Mouse (Mus musculus) stomach, embryonic 15.5 days (tissue): ENCODE measurements around the gene Fam131b. TPM values are rescaled to one million over a fixed set of nuclear protein-coding genes. Genes with fewer than 3 reads are reported as not detected.

ENCODE experiments used
- ATAC-seq: fragments of 200-750 bp; cut with Nextera tagmentation; 2 replicates; pipeline ENCODE4 v1.8.0; 2017; ENCODE audit warnings: low read depth, moderate number of reproducible peaks, moderate TSS enrichment; ENCODE audit not compliant: insufficient read depth, low FRiP score
- H3K27ac ChIP-seq: fragments of 300-500 bp; sonication (generic); 2 replicates; pipeline ENCODE4 v1.5.1; 2015; ENCODE audit warnings: mild to moderate bottlenecking, inconsistent platforms
- H3K27me3 ChIP-seq: fragments of 300-500 bp; sonication (generic); replicated peaks from 2 replicates; pipeline ENCODE4 v1.6.1; 2015; ENCODE audit warnings: inconsistent platforms
- H3K36me3 ChIP-seq: fragments of 300-500 bp; sonication (generic); 2 replicates; pipeline ENCODE4 v1.6.1; 2015; ENCODE audit warnings: inconsistent platforms
- H3K4me1 ChIP-seq: fragments of 300-500 bp; sonication (generic); 2 replicates; pipeline ENCODE4 v1.6.1; 2015; ENCODE audit warnings: inconsistent platforms
- H3K4me2 ChIP-seq: fragments of 300-500 bp; sonication (generic); 2 replicates; pipeline ENCODE4 v1.6.1; 2015; ENCODE audit warnings: mild to moderate bottlenecking, inconsistent platforms
- H3K4me3 ChIP-seq: fragments of 300-500 bp; sonication (generic); replicated peaks from 2 replicates; pipeline ENCODE4 v1.5.1; 2015; ENCODE audit warnings: inconsistent platforms
- H3K9ac ChIP-seq: fragments of 300-500 bp; sonication (generic); 2 replicates; pipeline ENCODE4 v1.6.1; 2015; ENCODE audit warnings: inconsistent platforms
- H3K9me3 ChIP-seq: fragments of 300-500 bp; sonication (generic); 2 replicates; pipeline ENCODE4 v1.6.1; 2016; ENCODE audit warnings: inconsistent platforms
- WGBS: fragments of 180-500 bp; shearing (Covaris S2); methylation state at CpG from one replicate; pipeline ENCODE4 v1.1.7; 2015; 5-methylcytosine and 5-hydroxymethylcytosine counted together
- polyA plus RNA-seq: library from polyadenylated mRNA; unstranded; fragments of >200 nt; fragmentation: Nextera tagmentation; extraction: Ambion mirVana; gene quantifications from 2 replicates; pipeline ENCODE4 v1.2.1, GENCODE M21; 2015

Fam131b gene
- polyA plus RNA-seq, 1 experiment from 2014 or later = 0.23 TPM

DNA sequence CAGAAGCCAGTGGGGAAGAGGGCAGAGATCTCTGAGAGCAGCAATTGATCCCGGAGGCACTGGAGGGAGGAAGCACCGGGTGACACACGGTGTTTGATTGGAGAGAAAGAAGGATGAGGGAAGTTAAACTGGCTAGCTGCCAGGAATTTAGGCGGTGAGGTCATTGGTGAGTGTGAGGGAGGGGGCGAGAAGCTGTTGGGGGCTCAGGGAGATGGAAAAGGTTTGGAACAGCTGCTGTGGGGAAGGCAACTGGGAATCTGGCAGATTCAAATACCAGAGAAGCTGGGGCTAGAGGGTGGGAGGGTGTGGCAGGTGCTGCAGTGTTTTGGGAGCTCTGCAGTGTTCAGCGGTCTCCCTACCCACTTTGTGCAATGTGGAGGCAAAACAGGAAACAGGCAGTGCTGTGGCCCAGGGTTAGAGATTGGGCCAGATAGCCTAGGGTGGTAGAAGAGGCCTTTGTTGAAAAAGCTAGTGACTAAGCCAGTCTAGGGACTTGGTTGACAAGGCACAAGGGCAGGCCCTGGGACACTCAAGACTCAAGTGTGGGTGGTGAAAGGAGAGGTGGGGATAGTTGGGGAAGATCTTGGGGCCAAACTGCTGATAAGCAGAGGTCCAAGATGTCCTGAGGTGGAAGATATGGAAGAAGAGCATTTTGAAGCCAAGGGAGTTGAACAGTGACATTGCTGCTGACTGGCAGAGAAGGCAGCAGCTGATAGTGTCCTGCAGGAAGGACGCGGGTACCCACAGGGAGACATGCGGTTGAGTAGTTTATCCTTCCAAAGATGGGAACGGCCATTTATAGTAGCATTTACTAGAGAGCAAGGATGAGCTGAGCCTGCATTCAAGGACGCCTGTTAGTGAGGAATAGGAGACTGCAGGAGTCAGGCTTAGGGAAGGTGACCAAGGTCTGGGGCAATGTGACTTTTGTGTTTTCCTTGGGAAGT is 29.9 kb upstream of the Fam131b start:
- Histone ChIP-seq H3K27ac (no peak overlapping the region; the same call in 1 of the 2 replicates), H3K36me3 (peaks cover 39% of the 10 kb centered on the region), H3K27me3 (no peaks in the 10 kb centered on the region), H3K4me3 (peak overlapping the region; percentile 10; the same call in 1 of the 2 replicates), H3K4me2 (peak overlapping the region; percentile 75), H3K4me1 (peaks cover 57% of the 10 kb centered on the region), H3K9ac (no peak overlapping the region), H3K9me3 (no peaks in the 10 kb centered on the region)
- ATAC-seq = no peak
- 46% methylated on average over 11 of the region's 11 CpGs for WGBS

DNA sequence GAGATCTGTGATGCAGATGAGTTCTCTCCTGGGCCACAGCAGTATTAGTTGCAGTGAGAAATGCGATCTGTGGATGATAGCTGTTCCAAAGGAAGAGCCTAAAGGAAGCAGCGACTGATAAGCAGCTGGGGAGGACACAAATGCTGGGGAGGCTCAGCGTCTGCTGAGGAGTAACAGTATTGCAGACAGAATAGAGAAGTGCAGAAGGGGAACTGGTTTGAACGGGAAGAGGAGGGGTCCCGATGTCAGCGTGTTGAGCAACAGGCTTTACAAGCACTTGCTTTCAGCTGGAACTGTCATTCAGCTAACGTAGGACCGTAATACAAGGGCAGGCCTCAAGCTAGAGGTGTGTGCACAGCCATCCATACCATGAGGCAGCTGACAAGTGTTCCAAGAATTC is 28.7 kb upstream of the Fam131b start:
- no peaks in the 10 kb centered on the region for H3K27me3 ChIP-seq
- 68% methylated on average over 8 of the region's 8 CpGs for WGBS
- no peaks in the 10 kb centered on the region for H3K9me3 ChIP-seq
- no peak for ATAC-seq
- H3K9ac ChIP-seq = no peak overlapping the region
- peak overlapping the region; percentile 75 for H3K4me2 ChIP-seq
- 0 out of 2 replicates have a peak overlapping the region, but pooled peaks have one; percentile 8 for H3K27ac ChIP-seq
- H3K4me3 ChIP-seq = no peak overlapping the region
- H3K36me3 ChIP-seq = peaks cover 28% of the 10 kb centered on the region
- peaks cover 50% of the 10 kb centered on the region for H3K4me1 ChIP-seq

DNA sequence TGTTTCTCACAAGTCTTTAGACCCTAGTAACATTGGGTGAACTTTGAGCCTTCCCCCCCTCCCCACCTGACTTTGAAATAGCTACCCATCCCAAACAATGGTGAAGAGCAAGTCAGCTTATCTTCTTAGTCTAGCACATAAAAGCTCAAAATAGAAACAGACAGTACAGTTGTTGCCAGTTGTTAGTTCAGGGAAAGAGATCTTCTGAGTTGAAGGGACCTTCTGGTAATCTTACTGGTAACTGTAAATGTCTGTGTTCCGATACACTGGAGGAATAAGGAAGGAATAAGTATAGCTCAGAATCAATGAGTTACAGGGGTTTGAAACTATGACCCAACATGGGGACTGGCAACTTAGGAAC is 28.0 kb upstream of the Fam131b start:
- WGBS = 80% methylated on average over 1 of the region's 1 CpGs
- no peak for ATAC-seq
- Histone ChIP-seq H3K27me3 (no peaks in the 10 kb centered on the region), H3K4me1 (peaks cover 50% of the 10 kb centered on the region), H3K27ac (no peak overlapping the region), H3K4me3 (no peak overlapping the region; the same call in 1 of the 2 replicates), H3K9me3 (no peaks in the 10 kb centered on the region), H3K9ac (no peak overlapping the region), H3K36me3 (peaks cover 21% of the 10 kb centered on the region), H3K4me2 (peak overlapping the region; percentile 75)

DNA sequence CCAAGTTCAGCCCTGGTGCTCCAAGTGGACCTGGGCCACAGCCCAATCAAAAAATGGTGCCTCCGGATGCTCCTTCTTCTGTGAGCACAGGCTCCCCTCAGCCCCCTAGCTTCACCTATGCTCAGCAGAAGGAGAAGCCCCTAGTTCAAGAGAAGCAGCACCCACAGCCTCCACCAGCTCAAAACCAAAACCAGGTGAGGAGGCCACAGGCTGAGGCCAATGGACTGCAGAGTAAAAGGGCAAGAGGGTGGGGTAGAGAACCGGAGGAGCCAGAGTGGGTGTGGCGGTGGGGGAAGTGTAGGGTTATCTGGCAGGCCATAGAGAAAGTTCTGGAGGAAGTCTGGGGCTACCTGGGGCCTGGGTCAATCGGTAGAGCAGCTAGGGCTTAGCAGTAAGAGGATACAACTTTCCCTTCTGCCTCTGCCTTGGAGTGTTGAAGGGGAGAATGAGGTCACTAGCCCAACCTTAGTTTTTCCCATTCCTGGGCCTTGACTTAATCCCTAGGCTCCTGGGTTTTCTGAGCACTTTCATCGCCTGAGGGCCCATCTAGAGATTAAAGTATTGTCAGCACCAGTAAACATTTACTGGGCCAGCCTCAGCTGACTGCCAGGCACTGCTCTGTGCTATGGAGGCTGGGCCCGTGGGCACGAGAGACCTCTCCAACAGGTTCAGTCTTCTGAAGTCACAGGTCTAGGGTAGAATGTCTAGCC is 27.5 kb upstream of the Fam131b start:
- Histone ChIP-seq H3K9ac (no peak overlapping the region), H3K4me3 (peak overlapping the region; percentile 84), H3K27me3 (no peaks in the 10 kb centered on the region), H3K9me3 (no peaks in the 10 kb centered on the region), H3K4me1 (peaks cover 50% of the 10 kb centered on the region), H3K4me2 (peak overlapping the region; percentile 75), H3K27ac (no peak overlapping the region), H3K36me3 (peaks cover 19% of the 10 kb centered on the region)
- 61% methylated on average over 7 of the region's 7 CpGs for WGBS
- no peak for ATAC-seq

DNA sequence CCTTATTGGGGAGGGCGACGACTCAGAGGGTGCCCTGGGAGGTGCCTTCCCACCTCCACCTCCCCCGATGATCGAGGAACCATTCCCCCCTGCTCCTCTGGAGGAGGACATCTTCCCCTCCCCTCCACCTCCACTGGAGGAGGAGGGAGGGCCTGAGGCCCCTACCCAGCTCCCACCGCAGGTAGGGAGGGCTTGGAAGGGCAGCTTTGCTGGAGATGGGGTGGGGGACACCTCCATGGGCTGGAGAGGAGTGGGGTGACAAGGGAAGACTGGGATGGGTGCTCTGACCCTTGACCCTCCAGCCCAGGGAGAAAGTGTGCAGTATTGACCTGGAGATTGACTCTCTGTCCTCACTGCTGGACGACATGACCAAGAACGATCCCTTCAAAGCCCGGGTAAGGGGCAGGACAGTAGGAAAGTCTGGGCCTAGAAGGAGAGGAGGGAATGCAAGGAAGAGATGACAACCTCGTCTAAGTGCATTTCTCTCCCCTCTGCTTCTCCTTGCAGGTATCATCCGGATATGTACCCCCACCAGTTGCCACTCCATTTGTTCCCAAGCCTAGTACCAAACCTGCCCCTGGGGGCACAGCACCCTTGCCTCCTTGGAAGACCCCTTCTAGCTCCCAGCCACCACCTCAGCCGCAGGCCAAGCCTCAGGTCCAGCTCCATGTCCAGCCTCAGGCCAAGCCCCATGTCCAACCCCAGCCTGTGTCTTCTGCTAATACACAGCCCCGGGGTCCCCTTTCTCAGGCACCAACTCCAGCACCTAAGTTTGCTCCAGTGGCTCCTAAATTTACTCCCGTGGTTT is 26.7 kb upstream of the Fam131b start:
- Histone ChIP-seq H3K4me1 (peaks cover 45% of the 10 kb centered on the region), H3K4me3 (peak overlapping the region; percentile 84), H3K27ac (peak overlapping the region; percentile 97; the same call in 1 of the 2 replicates), H3K9ac (peak overlapping the region; percentile 83), H3K27me3 (no peaks in the 10 kb centered on the region), H3K4me2 (peak overlapping the region; percentile 75), H3K9me3 (no peaks in the 10 kb centered on the region), H3K36me3 (peaks cover 11% of the 10 kb centered on the region)
- ATAC-seq = no peak
- 37% methylated on average over 13 of the region's 13 CpGs for WGBS

DNA sequence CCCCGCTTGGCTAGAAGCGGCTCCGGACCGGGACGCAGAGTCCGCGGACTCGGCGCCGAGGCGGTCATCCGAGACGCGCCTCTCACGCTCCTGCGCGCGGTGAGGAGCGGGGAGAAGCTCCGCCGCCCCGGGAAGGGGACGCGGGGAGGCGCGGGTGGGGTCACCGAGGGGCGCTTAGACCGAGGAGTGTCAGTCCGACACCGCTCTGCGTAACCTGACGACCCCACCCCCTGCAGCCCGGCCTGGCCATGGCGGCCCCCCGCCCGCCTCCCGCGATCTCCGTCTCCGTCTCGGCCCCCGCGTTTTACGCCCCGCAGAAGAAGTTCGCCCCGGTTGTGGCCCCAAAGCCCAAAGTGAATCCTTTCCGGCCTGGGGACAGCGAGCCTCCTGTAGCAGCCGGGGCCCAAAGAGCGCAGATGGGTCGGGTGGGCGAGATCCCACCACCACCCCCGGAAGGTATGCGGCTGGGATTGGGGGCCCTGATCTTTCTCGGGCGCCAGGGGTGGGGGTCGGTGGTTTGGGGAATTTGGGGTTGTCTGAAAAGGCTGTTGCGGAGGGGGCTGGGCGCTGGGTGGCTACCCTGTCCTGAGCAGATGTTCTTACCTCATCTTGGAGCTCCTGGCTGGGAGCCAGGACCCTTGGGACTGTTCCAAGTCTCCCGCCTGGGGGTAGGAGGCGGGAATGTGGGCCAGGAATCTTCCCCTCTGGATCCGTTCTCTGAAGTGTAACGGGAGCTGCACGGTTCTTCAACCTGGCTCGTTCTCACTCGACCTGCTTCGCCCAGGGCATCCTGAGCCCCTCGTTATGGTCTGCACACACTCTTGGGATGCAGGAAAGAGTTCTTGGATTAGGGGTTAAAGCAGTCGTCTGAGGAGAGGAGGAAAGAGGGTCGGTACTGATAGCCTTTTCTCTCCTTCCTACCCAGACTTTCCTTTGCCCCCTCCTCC is 25.9 kb upstream of the Fam131b start:
- Histone ChIP-seq H3K4me1 (peaks cover 43% of the 10 kb centered on the region), H3K36me3 (peaks cover 4% of the 10 kb centered on the region; the same call in 1 of the 2 replicates), H3K9me3 (no peaks in the 10 kb centered on the region), H3K4me3 (peak overlapping the region; percentile 84), H3K4me2 (peak overlapping the region; percentile 75), H3K9ac (peak overlapping the region; percentile 83), H3K27me3 (no peaks in the 10 kb centered on the region), H3K27ac (peak overlapping the region; percentile 97)
- peak; percentile 3; the same call in 1 of the 2 replicates for ATAC-seq
- WGBS = under 1% methylated on average over 68 of the region's 72 CpGs

DNA sequence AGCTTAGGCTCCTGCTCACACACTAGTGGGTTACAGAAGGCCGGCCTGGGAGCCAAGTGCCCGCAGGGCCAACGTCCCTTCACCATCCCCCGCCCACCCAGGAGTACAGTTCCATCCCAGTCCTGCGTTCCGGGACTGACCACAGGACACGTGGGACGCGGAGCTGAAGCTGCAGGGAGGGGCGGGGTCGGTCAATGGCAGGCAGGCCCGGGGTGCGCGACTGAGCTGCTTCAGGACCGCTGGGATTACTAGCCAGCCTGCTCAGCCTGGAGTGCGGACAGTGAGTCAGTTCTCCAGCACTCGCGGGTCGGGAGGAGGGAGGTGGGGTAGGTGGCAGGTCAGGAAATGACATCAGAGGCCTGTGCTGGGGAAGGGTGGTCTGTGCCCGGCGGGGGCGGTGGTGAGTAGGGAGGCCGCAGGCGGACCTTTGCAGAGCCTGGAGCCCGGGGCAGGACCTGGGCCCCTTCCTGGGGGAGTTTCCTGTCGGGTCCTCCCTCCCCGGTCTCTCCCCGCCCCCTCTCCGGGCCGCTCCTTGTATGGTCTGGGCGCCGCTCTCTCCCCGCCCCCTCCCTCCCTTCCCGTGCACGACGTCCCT is 25.1 kb upstream of the Fam131b start, which contains the start of gene Zyx:
TSS of gene Zyx (plus strand) at position 205 of the 595 bp plus-strand sequence.
- Histone ChIP-seq H3K27me3 (no peaks in the 10 kb centered on the region), H3K4me3 (peak within 1 kb of the TSS; percentile 84), H3K4me1 (peaks cover 38% of the 10 kb centered on the region), H3K27ac (peak within 1 kb of the TSS; percentile 97), H3K36me3 (no peaks in the 10 kb centered on the region; the same call in 1 of the 2 replicates), H3K4me2 (peak within 1 kb of the TSS; percentile 75), H3K9ac (peak within 1 kb of the TSS; percentile 83), H3K9me3 (no peaks in the 10 kb centered on the region)
- peak; percentile 93 for ATAC-seq
- under 1% methylated on average over 25 of the region's 36 CpGs for WGBS

DNA sequence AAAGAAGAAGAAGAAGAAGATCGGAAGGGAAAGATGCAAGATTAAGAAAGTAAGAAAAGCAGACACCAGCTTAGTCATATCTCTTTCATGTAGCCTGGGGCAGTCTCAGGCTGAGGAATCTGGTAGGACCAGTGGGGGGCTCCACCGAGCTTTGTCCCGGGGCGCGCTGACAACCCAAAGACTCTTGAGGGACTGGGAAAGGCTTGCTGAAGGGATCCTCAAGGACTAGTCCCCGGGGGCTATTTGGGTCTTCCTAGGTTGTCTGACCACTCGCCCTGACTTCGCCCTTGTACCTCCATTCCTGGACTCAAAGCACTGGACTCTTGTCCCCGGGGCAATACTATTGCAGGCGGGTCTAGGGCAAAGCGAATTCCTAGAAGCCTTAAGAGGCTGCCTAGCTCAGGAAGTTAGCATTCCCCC is 24.6 kb upstream of the Fam131b start:
- no peaks in the 10 kb centered on the region; the same call in 1 of the 2 replicates for H3K36me3 ChIP-seq
- H3K27ac ChIP-seq = peak overlapping the region; percentile 97
- H3K4me3 ChIP-seq = peak overlapping the region; percentile 84
- peak overlapping the region; percentile 25 for H3K9ac ChIP-seq
- peak overlapping the region; percentile 75 for H3K4me2 ChIP-seq
- 0% methylated on average over 11 of the region's 11 CpGs for WGBS
- no peaks in the 10 kb centered on the region for H3K9me3 ChIP-seq
- H3K4me1 ChIP-seq = peaks cover 33% of the 10 kb centered on the region
- ATAC-seq = peak; percentile 23
- H3K27me3 ChIP-seq = no peaks in the 10 kb centered on the region

DNA sequence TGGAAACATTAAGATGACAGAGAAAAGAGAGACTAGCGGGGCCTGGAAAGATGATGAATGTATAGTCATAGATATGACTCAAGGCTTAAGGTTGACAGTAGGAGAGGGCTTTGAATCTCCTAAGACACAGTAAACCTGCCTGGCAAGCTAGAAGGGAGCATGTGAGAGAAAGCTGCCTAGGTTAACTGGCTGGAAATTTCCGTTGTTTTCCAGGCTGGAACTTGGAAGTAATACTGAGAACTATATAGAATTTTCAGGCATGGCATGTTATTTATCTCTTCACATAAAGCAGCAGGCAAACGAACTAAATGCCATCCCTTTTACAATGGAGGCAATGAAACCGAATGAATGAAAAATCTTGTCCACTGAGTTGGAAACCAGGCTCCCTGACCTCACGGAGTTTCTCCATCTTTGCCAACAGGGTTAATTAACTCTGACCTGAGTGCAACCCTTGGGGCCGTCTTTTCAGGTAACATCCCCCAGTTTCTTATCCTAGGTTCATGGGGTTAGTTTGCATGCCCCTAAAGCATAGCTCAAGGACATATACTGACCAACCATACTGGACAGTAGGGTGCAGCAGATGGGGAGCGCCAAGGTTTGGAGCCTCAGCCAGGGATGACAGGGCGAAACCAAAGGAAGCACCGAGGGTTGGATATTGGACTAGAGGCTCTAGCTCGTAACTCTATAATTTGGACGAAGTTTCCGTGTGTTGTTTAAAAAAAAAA is 24.0 kb upstream of the Fam131b start:
- H3K4me1 ChIP-seq = peaks cover 27% of the 10 kb centered on the region
- H3K27me3 ChIP-seq = no peaks in the 10 kb centered on the region
- 42% methylated on average over 12 of the region's 12 CpGs for WGBS
- H3K9me3 ChIP-seq = no peaks in the 10 kb centered on the region
- no peak for ATAC-seq
- no peaks in the 10 kb centered on the region; the same call in 1 of the 2 replicates for H3K36me3 ChIP-seq
- H3K4me3 ChIP-seq = peak overlapping the region; percentile 84
- H3K9ac ChIP-seq = no peak overlapping the region
- H3K27ac ChIP-seq = peak overlapping the region; percentile 97; the same call in 1 of the 2 replicates
- H3K4me2 ChIP-seq = peak overlapping the region; percentile 75

DNA sequence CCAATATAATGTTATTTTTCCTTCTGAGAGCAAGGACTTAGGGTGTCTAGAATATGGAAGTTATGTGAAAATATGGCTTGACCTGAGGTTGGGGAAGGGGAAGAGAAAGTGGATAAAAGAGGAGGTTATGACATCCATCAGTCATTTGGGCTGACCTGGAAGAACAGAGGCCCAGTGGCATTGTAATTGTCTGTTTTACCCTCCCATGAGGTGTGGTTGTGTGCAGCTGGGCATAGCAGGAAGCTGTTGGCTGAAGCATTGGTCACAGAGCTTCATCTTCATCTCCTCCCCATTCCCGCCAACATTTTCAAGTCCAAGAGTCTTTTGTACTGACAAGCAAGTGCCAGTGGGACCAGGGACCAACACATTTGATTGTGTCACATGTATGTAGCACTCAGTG is 19.8 kb upstream of the Fam131b start:
- Histone ChIP-seq H3K9me3 (no peaks in the 10 kb centered on the region), H3K4me2 (no peak overlapping the region), H3K27me3 (no peaks in the 10 kb centered on the region), H3K4me1 (no peaks in the 10 kb centered on the region), H3K36me3 (no peaks in the 10 kb centered on the region), H3K4me3 (no peak overlapping the region), H3K9ac (no peak overlapping the region), H3K27ac (no peak overlapping the region)
- no peak for ATAC-seq
- WGBS = 92% methylated on average over 1 of the region's 1 CpGs
